Mouse (Mus musculus) layer of hippocampus, adult 2 months (tissue): ENCODE data around the gene Ypel1. TPM values are rescaled to one million over a fixed set of nuclear protein-coding genes. Genes with fewer than 3 reads are reported as not detected.
A peak's percentile ranks its signal among the peaks of the same experiment; 100 is the strongest.

Experiments used
- DNase-seq, 2 experiments: peaks; one replicate each; pipeline ENCODE4 v3.0.0; 2022; ENCODE audit warnings: low spot score in 2 of 2
- H3K27ac ChIP-seq: fragments of 200-600 bp; 2 replicates; pipeline ENCODE4 v1.8.1; 2022
- H3K4me3 ChIP-seq: fragments of 200-600 bp; 2 replicates; pipeline ENCODE4 v1.8.1; 2022; ENCODE audit warnings: mild to moderate bottlenecking
- CTCF ChIP-seq: fragments of 200-600 bp; conservative IDR thresholded peaks from 2 replicates; pipeline ENCODE4 v1.8.1; 2022; ENCODE audit warnings: antibody characterized with exemption, mild to moderate bottlenecking, moderate library complexity
- microRNA-seq, 2 experiments: library from miRNA; unstranded; fragments of <30 nt; microRNA quantifications; one replicate each; pipeline ENCODE4 v1.2.0; 2021
- total RNA-seq, 2 experiments: library from RNA; stranded (reverse); gene quantifications; 2 replicates each; pipeline ENCODE4 v1.2.3; 2021

Gene Ypel1
- total RNA-seq, 2 experiments from 2014 or later: 35.0 to 38.0 TPM

DNA sequence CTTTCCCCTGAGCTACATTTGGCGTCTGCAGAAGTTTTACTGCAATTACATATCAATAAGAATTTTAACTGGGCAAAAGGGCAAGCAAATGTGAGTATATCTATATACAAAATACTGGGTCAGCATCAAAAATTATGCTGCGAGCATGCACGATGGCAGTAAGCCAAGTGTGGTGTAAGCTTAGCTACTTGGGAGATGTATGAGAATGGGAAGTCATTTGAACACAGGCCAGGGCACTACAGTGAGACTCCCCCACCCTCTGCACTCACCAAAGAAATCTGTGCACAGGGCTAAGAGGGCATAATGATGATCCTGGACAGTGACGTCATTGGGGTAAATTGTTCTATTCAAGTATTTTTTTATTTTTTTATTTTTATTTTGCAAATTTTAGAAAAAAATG, 35.1 kb downstream of the Ypel1 start:
- DNase-seq: no peak
- no peak overlapping the region for H3K4me3 ChIP-seq
- H3K27ac ChIP-seq: no peak overlapping the region
- TF ChIP-seq CTCF: no peak

GRCm38 (mm10) chr16:17110771-17111743, 41.6 kb downstream of the Ypel1 start, which contains the start of gene Ppil2:
Gene Ppil2 (minus strand): TSS chr16:17111257.
- DNase-seq: peak; percentile 76 to 80
- peak within 1 kb of the TSS; percentile 79 for H3K4me3 ChIP-seq
- H3K27ac ChIP-seq: peak within 1 kb of the TSS; percentile 80
- TF ChIP-seq CTCF: no peak

DNA sequence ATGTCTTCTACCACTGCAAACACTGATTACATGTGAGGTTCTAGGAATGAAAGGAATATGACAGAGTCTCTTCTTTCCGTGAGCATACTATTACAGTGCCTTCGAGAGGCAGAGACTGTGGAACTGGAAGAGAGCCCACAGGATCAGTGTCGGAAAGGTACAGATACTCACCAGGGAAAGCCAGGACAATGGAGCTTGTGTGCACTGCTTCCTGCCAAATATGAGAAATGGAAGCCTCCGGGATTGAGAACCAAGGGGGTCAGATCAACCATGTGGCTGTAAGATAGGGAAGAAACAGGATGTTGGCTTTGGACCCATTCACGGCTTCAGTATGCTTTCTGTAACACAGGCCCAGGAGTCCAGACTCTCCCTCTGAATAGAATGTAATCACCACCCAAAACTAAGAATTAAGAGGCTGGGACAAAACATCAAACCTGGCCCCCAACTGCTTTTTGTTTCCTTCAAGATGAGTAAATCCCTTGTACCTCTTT, 47.9 kb downstream of the Ypel1 start:
- Histone ChIP-seq H3K4me3 (no peak overlapping the region), H3K27ac (no peak overlapping the region)
- DNase-seq: no peak
- no peak for TF ChIP-seq CTCF

DNA sequence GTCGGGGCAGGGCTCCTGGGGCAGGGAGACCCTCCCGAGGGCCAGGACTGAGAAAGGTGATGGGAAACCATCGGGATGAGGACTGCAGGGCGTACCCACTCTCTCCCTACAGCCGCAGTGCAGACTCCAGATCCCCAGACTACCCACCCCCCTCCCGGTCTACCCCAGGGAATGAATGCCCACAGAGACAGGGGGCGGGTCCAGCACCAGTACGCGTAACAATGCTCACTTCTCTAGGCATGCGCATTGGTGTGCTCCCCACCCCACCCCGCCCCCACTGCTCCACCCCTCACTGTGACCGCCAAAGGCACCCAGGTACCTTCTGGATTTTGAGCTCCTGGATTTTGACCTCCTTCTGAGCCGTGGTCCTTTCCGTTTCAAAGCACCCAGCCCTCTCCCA, 52.1 kb downstream of the Ypel1 start:
- DNase-seq: no peak
- no peak overlapping the region for H3K27ac ChIP-seq
- no peak overlapping the region for H3K4me3 ChIP-seq
- TF ChIP-seq CTCF: no peak

DNA sequence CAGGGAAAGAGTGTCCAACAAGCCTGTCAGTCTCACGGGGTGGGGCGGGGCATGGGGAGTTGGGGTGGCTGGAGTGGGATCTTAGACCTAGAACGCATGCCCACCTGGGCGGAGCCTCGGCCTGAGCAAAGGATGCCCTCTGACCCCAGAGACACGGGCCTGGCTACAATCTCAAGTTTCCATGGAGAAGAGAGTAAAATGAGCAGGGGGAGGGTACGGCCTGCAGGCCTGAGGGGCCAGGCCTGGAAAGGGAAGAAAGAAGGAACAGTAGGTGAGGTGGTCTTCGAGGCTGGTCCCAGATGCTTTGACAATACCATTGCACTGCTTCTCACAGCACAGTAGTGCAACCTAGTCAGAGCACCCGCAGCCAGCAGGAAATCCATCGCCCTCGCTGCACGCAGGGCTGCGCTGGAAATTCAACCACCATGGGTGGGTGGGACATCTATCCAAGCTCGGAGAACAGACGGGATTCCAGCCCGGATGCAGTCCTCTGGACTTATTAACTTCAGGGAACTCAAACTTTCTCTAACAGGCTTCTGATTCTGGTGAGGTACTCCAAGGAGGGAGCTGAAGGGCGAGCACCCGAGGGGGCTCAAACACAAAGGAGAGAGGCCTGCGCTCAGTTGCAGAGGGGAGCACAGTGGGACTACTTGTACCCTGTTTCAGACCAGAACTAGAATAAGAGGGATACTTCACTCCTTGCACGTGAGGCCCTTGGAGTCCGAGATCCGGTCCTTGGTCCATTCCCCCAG, 54.8 kb downstream of the Ypel1 start:
- Histone ChIP-seq H3K4me3 (peak overlapping the region; percentile 37; the same call in 1 of the 2 replicates), H3K27ac (no peak overlapping the region)
- DNase-seq: no peak
- TF ChIP-seq CTCF: no peak

GRCm38 (mm10) chr16:17124871-17125520, 55.5 kb downstream of the Ypel1 start, which contains the start of gene 2610318N02Rik:
Gene 2610318N02Rik (minus strand): TSS chr16:17125167.
- no peak within 1 kb of the TSS for H3K27ac ChIP-seq

DNA sequence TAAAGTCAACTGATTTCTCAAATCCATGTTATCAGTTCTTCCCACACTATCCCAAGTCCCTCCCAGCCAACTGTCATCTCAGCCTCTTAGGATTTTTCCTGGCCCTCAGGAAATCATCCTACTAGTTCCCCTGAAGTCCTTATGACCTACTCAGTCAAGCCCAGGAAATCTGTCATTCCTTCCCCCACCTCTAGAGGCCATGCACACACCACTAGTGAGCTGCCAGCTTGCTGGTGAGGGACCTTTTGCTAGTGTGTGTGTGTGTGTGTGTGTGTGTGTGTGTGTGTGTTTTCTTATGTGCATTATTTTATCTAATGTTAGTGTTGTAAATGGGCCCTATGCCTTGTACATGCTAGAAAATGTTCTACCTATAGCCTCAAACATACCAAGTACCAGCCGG, 57.8 kb downstream of the Ypel1 start:
- TF ChIP-seq CTCF: peak; percentile 73

More at GRCm38 (mm10) chr16:17124871-17125520, 55.5 kb downstream of the Ypel1 start, which contains the start of gene 2610318N02Rik:
- peak; percentile 34 to 49 for DNase-seq
- H3K4me3 ChIP-seq: peak within 1 kb of the TSS; percentile 37
- TF ChIP-seq CTCF: no peak

GRCm38 (mm10) chr16:17131191-17132088, 61.9 kb downstream of the Ypel1 start:
- no peak for DNase-seq
- TF ChIP-seq CTCF: no peak
- H3K27ac ChIP-seq: peak overlapping the region; percentile 87

More for the DNA sequence above, 57.8 kb downstream of the Ypel1 start:
- Histone ChIP-seq H3K4me3 (no peak overlapping the region), H3K27ac (no peak overlapping the region)
- DNase-seq: peak; percentile 37 to 41

GRCm38 (mm10) chr16:17132089-17132905, 62.8 kb downstream of the Ypel1 start, which contains the start of gene Sdf2l1:
Gene Sdf2l1 (minus strand): TSS chr16:17132383.
- TF ChIP-seq CTCF: peak; percentile 65
- peak; percentile 97 to 98 for DNase-seq
- peak within 1 kb of the TSS; percentile 87 for H3K27ac ChIP-seq
- peak within 1 kb of the TSS; percentile 97 for H3K4me3 ChIP-seq

More at GRCm38 (mm10) chr16:17131191-17132088, 61.9 kb downstream of the Ypel1 start:
- peak overlapping the region; percentile 97 for H3K4me3 ChIP-seq

DNA sequence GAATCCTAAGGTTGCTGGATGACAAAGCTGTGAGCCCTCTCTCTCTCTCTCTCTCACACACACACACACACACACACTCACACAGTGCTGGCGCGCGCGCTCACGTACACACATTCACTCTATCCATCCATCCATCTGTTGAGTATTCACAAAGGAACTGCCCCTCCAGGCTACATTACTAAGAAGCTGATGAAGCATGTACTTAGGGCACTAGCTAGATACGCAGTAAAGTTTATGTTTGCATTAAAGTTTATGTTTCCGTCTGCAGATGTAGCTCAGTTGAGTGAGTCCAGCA, 63.4 kb downstream of the Ypel1 start:
- H3K4me3 ChIP-seq: peak overlapping the region; percentile 97
- TF ChIP-seq CTCF: no peak
- no peak for DNase-seq
- H3K27ac ChIP-seq: no peak overlapping the region

Small RNA genes within 50 kb of the gene (microRNA-seq; reads per million reads assigned to microRNA genes)
- gene Mir130b (55.0 to 57.5 reads per million in 2 experiments), gene Mir301b (1.3 to 3.8 reads per million in 2 experiments)

Other genes starting within 250 kb of the Ypel1 start
- 10 to 100 TPM in 1 of 2 experiments, 1 to 10 TPM in 1; 9.9 to 10.0 TPM for gene Spag6l, start 240.2 kb upstream of the Ypel1 start, total RNA-seq
- not detected for gene Igll1, start 205.7 kb upstream of the Ypel1 start, total RNA-seq
- 10 to 100 TPM; 69.9 to 75.5 TPM for gene Top3b, start 199.0 kb upstream of the Ypel1 start, total RNA-seq
- under 1 TPM; 0.49 to 0.51 TPM for gene Vpreb1, start 198.9 kb upstream of the Ypel1 start, total RNA-seq
- 10 to 100 TPM; 45.5 to 51.4 TPM for gene Ppm1f, start 173.2 kb upstream of the Ypel1 start, total RNA-seq
- 100 to 1,000 TPM; 522 to 547 TPM for gene Mapk1, start 86.3 kb upstream of the Ypel1 start, total RNA-seq
- gene Ppil2, start 41.6 kb downstream of the Ypel1 start, total RNA-seq: 100 to 1,000 TPM in 1 of 2 experiments, 10 to 100 TPM in 1; 91.3 to 105 TPM
- 1 to 10 TPM in 1 of 2 experiments, under 1 TPM in 1; 0.76 to 1.8 TPM for gene 2610318N02Rik, start 55.5 kb downstream of the Ypel1 start, total RNA-seq
- 10 to 100 TPM; 21.6 to 26.4 TPM for gene Sdf2l1, start 62.7 kb downstream of the Ypel1 start, total RNA-seq
- 10 to 100 TPM; 24.5 to 25.2 TPM for gene Ydjc, start 74.9 kb downstream of the Ypel1 start, total RNA-seq
- gene Ccdc116, start 77.5 kb downstream of the Ypel1 start, total RNA-seq: 1 to 10 TPM; 2.0 to 2.7 TPM
- gene Ube2l3, start 133.0 kb downstream of the Ypel1 start, total RNA-seq: 100 to 1,000 TPM; 133 to 139 TPM
- 1 to 10 TPM; 3.9 to 4.3 TPM for gene Rimbp3, start 138.9 kb downstream of the Ypel1 start, total RNA-seq
- 1 to 10 TPM; 5.2 to 5.5 TPM for gene Hic2, start 163.9 kb downstream of the Ypel1 start, total RNA-seq
- 100 to 1,000 TPM in 1 of 2 experiments, 10 to 100 TPM in 1; 98.5 to 116 TPM for gene Tmem191c, start 206.4 kb downstream of the Ypel1 start, total RNA-seq